Mouse (Mus musculus) kidney, embryonic 14.5 days (tissue): ENCODE data around the gene Slc22a23. TPM values are rescaled to one million over a fixed set of nuclear protein-coding genes. Genes with fewer than 3 reads are reported as not detected.

Experiments used
- ATAC-seq: fragments of 200-750 bp; cut with Nextera tagmentation; 2 replicates; pipeline ENCODE4 v1.8.0; 2017; ENCODE audit warnings: moderate number of reproducible peaks, mild to moderate bottlenecking, moderate TSS enrichment, moderate library complexity; ENCODE audit not compliant: low FRiP score, low TSS enrichment
- H3K27ac ChIP-seq: fragments of 300-500 bp; sonication (generic); 2 replicates; pipeline ENCODE4 v1.5.1; 2014; ENCODE audit warnings: low read depth, mild to moderate bottlenecking, low read length, moderate library complexity, mixed read lengths
- H3K27me3 ChIP-seq: fragments of 300-500 bp; sonication (generic); 2 replicates; pipeline ENCODE4 v1.6.1; 2014; ENCODE audit warnings: mild to moderate bottlenecking, low read length; ENCODE audit not compliant: control insufficient read depth, insufficient read depth
- H3K36me3 ChIP-seq: fragments of 300-500 bp; sonication (generic); 2 replicates; pipeline ENCODE4 v1.6.1; 2014; ENCODE audit warnings: low read length, mixed read lengths; ENCODE audit not compliant: control insufficient read depth, insufficient read depth
- H3K4me1 ChIP-seq: fragments of 300-500 bp; sonication (generic); 2 replicates; pipeline ENCODE4 v1.6.1; 2014; ENCODE audit warnings: low read length, mixed read lengths; ENCODE audit not compliant: control insufficient read depth, insufficient read depth
- H3K4me2 ChIP-seq: fragments of 300-500 bp; sonication (generic); replicated peaks from 2 replicates; pipeline ENCODE4 v1.6.1; 2014; ENCODE audit warnings: low read depth, mild to moderate bottlenecking, low read length
- H3K4me3 ChIP-seq: fragments of 300-500 bp; sonication (generic); 2 replicates; pipeline ENCODE4 v1.5.1; 2014; ENCODE audit warnings: mild to moderate bottlenecking, low read length
- H3K9ac ChIP-seq: fragments of 300-500 bp; sonication (generic); 2 replicates; pipeline ENCODE4 v1.6.1; 2014; ENCODE audit warnings: low read depth, mild to moderate bottlenecking, low read length, moderate library complexity
- H3K9me3 ChIP-seq: fragments of 300-500 bp; sonication (generic); 2 replicates; pipeline ENCODE4 v1.6.1; 2016; ENCODE audit warnings: low read length; ENCODE audit not compliant: control insufficient read depth
- WGBS: fragments of 180-500 bp; shearing (Covaris S2); extraction: QIAGEN DNeasy Blood & Tissue Kit; methylation state at CpG from one replicate; pipeline ENCODE4 v1.1.7; 2014; 5-methylcytosine and 5-hydroxymethylcytosine counted together
- polyA plus RNA-seq: library from polyadenylated mRNA; unstranded; fragments of >200 nt; fragmentation: Nextera tagmentation; extraction: Ambion mirVana; gene quantifications from 2 replicates; pipeline ENCODE4 v1.2.1, GENCODE M21; 2014

Slc22a23 gene
- polyA plus RNA-seq, 1 experiment from 2014 or later: 2.8 TPM

- Histone ChIP-seq H3K4me1 (no peaks in the 10 kb centered on the region), H3K27me3 (no peaks in the 10 kb centered on the region), H3K4me2 (no peak overlapping the region), H3K36me3 (no peaks in the 10 kb centered on the region), H3K9ac (no peak overlapping the region), H3K4me3 (no peak overlapping the region), H3K9me3 (no peaks in the 10 kb centered on the region), H3K27ac (no peak overlapping the region)
- ATAC-seq: no peak
- 85% methylated on average over 6 of the region's 6 CpGs for WGBS
Measured at GRCm38 (mm10) chr13:34371951-34372869, 27.2 kb upstream of the Slc22a23 start.

- 90% methylated on average over 4 of the region's 4 CpGs for WGBS
Measured at GRCm38 (mm10) chr13:34370281-34370825, 25.4 kb upstream of the Slc22a23 start.

GRCm38 (mm10) chr13:34365226-34365625, 20.2 kb upstream of the Slc22a23 start:
- no peak for ATAC-seq
- 73% methylated on average over 1 of the region's 1 CpGs for WGBS
- Histone ChIP-seq H3K36me3 (no peaks in the 10 kb centered on the region), H3K27me3 (no peaks in the 10 kb centered on the region), H3K4me3 (no peak overlapping the region), H3K27ac (no peak overlapping the region), H3K4me1 (no peaks in the 10 kb centered on the region), H3K9me3 (no peaks in the 10 kb centered on the region), H3K4me2 (no peak overlapping the region), H3K9ac (no peak overlapping the region)

More at GRCm38 (mm10) chr13:34370281-34370825, 25.4 kb upstream of the Slc22a23 start:
- Histone ChIP-seq H3K4me3 (no peak overlapping the region), H3K9ac (no peak overlapping the region), H3K4me2 (no peak overlapping the region), H3K4me1 (no peaks in the 10 kb centered on the region), H3K9me3 (no peaks in the 10 kb centered on the region), H3K27ac (no peak overlapping the region), H3K27me3 (no peaks in the 10 kb centered on the region), H3K36me3 (no peaks in the 10 kb centered on the region)
- no peak for ATAC-seq

- Histone ChIP-seq H3K36me3 (no peaks in the 10 kb centered on the region), H3K9ac (no peak overlapping the region), H3K4me3 (no peak overlapping the region), H3K9me3 (no peaks in the 10 kb centered on the region), H3K4me2 (no peak overlapping the region), H3K4me1 (no peaks in the 10 kb centered on the region), H3K27me3 (no peaks in the 10 kb centered on the region), H3K27ac (no peak overlapping the region)
- no peak for ATAC-seq
- WGBS: 93% methylated on average over 5 of the region's 5 CpGs
Measured at GRCm38 (mm10) chr13:34355656-34356055, 10.7 kb upstream of the Slc22a23 start.

- Histone ChIP-seq H3K36me3 (no peaks in the 10 kb centered on the region), H3K9ac (no peak overlapping the region), H3K4me1 (no peaks in the 10 kb centered on the region), H3K4me2 (no peak overlapping the region), H3K27me3 (no peaks in the 10 kb centered on the region), H3K9me3 (no peaks in the 10 kb centered on the region), H3K4me3 (no peak overlapping the region), H3K27ac (no peak overlapping the region)
- no peak for ATAC-seq
- WGBS: 81% methylated on average over 10 of the region's 10 CpGs
Measured at GRCm38 (mm10) chr13:34354830-34355624, 10.0 kb upstream of the Slc22a23 start.

- 68% methylated on average over 7 of the region's 7 CpGs for WGBS
- no peak overlapping the region for H3K9ac ChIP-seq
- ATAC-seq: no peak
- no peaks in the 10 kb centered on the region for H3K27me3 ChIP-seq
- no peak overlapping the region for H3K4me3 ChIP-seq
- no peaks in the 10 kb centered on the region for H3K9me3 ChIP-seq
- H3K27ac ChIP-seq: no peak overlapping the region
- H3K36me3 ChIP-seq: no peaks in the 10 kb centered on the region
- no peaks in the 10 kb centered on the region for H3K4me1 ChIP-seq
- H3K4me2 ChIP-seq: no peak overlapping the region
Measured at GRCm38 (mm10) chr13:34353241-34353640, 8.3 kb upstream of the Slc22a23 start.

- ATAC-seq: no peak
- no peaks in the 10 kb centered on the region for H3K9me3 ChIP-seq
- H3K27ac ChIP-seq: no peak overlapping the region
- H3K4me3 ChIP-seq: no peak overlapping the region
- H3K9ac ChIP-seq: no peak overlapping the region
- no peak overlapping the region for H3K4me2 ChIP-seq
- H3K36me3 ChIP-seq: no peaks in the 10 kb centered on the region
- no peaks in the 10 kb centered on the region for H3K27me3 ChIP-seq
- no peaks in the 10 kb centered on the region for H3K4me1 ChIP-seq
Measured at GRCm38 (mm10) chr13:34351437-34351836, 6.5 kb upstream of the Slc22a23 start.

GRCm38 (mm10) chr13:34347960-34348889, 3.2 kb upstream of the Slc22a23 start:
- Histone ChIP-seq H3K4me3 (no peak overlapping the region), H3K27me3 (peaks cover 21% of the 10 kb centered on the region), H3K36me3 (no peaks in the 10 kb centered on the region), H3K4me2 (no peak overlapping the region), H3K9me3 (no peaks in the 10 kb centered on the region), H3K27ac (no peak overlapping the region), H3K4me1 (peaks cover 11% of the 10 kb centered on the region), H3K9ac (no peak overlapping the region)
- ATAC-seq: no peak
- 66% methylated on average over 7 of the region's 7 CpGs for WGBS
